Mouse (Mus musculus): ENCODE measurements around the gene Tas2r135.

- no peak for TF ChIP-seq CTCF (IDR thresholded peaks at IDR 0.05; ENCODE audit: extremely low read depth, insufficient read depth, insufficient read length, insufficient replicate concordance)
- TF ChIP-seq POLR2A (IDR thresholded peaks at IDR 0.05; ENCODE audit: low read depth, low read length) = no peak
These were observed 40.0 kb upstream of the Tas2r135 start for GRCm38 (mm10) chr6:42365215-42365614.
